Mouse (Mus musculus) liver, embryonic 14.5 days (tissue): ENCODE results near the gene Stk26. TPM values are rescaled to one million over a fixed set of nuclear protein-coding genes. Genes with fewer than 3 reads are reported as not detected.

ENCODE experiments used
- ATAC-seq: fragments of 200-750 bp; cut with Nextera tagmentation; 2 replicates; pipeline ENCODE4 v1.8.0; 2017; ENCODE audit warnings: moderate number of reproducible peaks, mild to moderate bottlenecking, moderate library complexity; ENCODE audit not compliant: insufficient read depth
- DNase-seq, 3 experiments: peaks; one replicate each; pipeline ENCODE4 v3.0.0-alpha.2; 2012 to 2013; ENCODE audit warnings: low read depth in 3 of 3, low spot score in 3 of 3
- H3K27ac ChIP-seq: fragments of 300-500 bp; sonication (generic); 2 replicates; pipeline ENCODE4 v1.5.1; 2014; ENCODE audit warnings: moderate library complexity, mild to moderate bottlenecking, control low read depth, inconsistent platforms
- H3K27me3 ChIP-seq: fragments of 300-500 bp; sonication (generic); 2 replicates; pipeline ENCODE4 v1.6.1; 2014; ENCODE audit warnings: mild to moderate bottlenecking, low read length, moderate library complexity; ENCODE audit not compliant: control insufficient read depth, insufficient read depth
- H3K36me3 ChIP-seq: fragments of 300-500 bp; sonication (generic); replicated peaks from 2 replicates; pipeline ENCODE4 v1.6.1; 2014; ENCODE audit warnings: low read depth; ENCODE audit not compliant: control insufficient read depth, insufficient read depth
- H3K4me1 ChIP-seq, 2 experiments: fragments of 200-500 bp in 1 of 2; fragments of 300-500 bp in 1 of 2; sonication (generic) in 1 of 2; replicated peaks; 2 replicates each; pipeline ENCODE4 v1.6.1; 2012 to 2014; ENCODE audit warnings: antibody characterized with exemption in 1 of 2, inconsistent platforms in 1 of 2, low read length in 1 of 2; ENCODE audit not compliant: control insufficient read depth in 2 of 2, insufficient read depth in 2 of 2
- H3K4me2 ChIP-seq: fragments of 300-500 bp; sonication (generic); 2 replicates; pipeline ENCODE4 v1.6.1; 2014; ENCODE audit warnings: low read depth, mild to moderate bottlenecking, control low read depth, moderate library complexity
- H3K4me3 ChIP-seq, 2 experiments: fragments of 200-500 bp in 1 of 2; fragments of 300-500 bp in 1 of 2; sonication (generic) in 1 of 2; 2 replicates each; pipeline ENCODE4 v1.5.1; 2012 to 2014; ENCODE audit warnings: low read depth in 2 of 2, low read length in 2 of 2, mild to moderate bottlenecking in 2 of 2, control low read depth in 1 of 2, inconsistent platforms in 1 of 2, moderate library complexity in 1 of 2; ENCODE audit not compliant: insufficient read depth in 1 of 2
- H3K9ac ChIP-seq: fragments of 300-500 bp; sonication (generic); replicated peaks from 2 replicates; pipeline ENCODE4 v1.6.1; 2014; ENCODE audit warnings: mild to moderate bottlenecking, control low read depth, moderate library complexity
- H3K9me3 ChIP-seq: fragments of 300-500 bp; sonication (generic); 2 replicates; pipeline ENCODE4 v1.6.1; 2016; ENCODE audit warnings: low read length, mixed read lengths; ENCODE audit not compliant: control insufficient read depth
- CTCF ChIP-seq: IDR thresholded peaks from 2 replicates; pipeline ENCODE4 v1.5.1; 2016; ENCODE audit warnings: antibody characterized with exemption, low read depth, control low read depth
- EP300 ChIP-seq: IDR thresholded peaks from 2 replicates; pipeline ENCODE4 v1.6.1; 2016; ENCODE audit warnings: antibody characterized with exemption, low read depth
- WGBS: fragments of 180-500 bp; shearing (Covaris S2); extraction: QIAGEN DNeasy Blood & Tissue Kit; methylation state at CpG from one replicate; pipeline ENCODE4 v1.1.7; 2014; ENCODE audit not compliant: insufficient replicate concordance; 5-methylcytosine and 5-hydroxymethylcytosine counted together
- polyA plus RNA-seq, 2 experiments: library from polyadenylated mRNA; depleted of rRNA in 1 of 2; stranded (reverse) in 1 of 2; unstranded in 1 of 2; fragments of >200 nt; fragmentation: Nextera tagmentation in 1 of 2; extraction: Ambion mirVana in 1 of 2; gene quantifications; 2 replicates each; pipeline versions ENCODE4 v1.2.1 to v1.2.3; 2012 to 2014

Stk26 gene
- polyA plus RNA-seq, 2 experiments: 3.3 to 5.2 TPM

DNA sequence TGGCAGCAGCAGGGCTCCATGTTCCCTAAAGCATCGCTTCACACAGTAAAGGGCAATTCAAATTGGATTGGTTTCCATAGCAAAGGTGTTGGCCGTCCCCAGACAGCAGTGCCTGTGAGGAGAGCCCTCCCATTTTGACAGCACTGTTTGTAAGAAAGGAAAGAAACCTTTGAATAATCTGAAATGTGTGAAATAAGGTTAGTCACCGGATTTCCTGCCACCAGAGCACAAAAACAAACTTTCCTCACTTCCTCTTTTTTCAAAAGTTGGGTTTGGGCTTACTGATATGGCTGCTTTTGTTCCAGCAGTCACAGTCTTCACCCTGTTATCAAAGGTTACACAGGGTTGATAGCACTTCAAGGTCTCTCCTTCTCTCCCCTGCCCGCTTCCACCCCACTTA, 35.2 kb upstream of the Stk26 start:
- ATAC-seq: no peak
- H3K9me3 ChIP-seq: no peaks in the 10 kb centered on the region

GRCm38 (mm10) chrX:50823856-50824255, 17.0 kb upstream of the Stk26 start:
- H3K27me3 ChIP-seq: no peaks in the 10 kb centered on the region
- no peak for ATAC-seq
- WGBS: 53% methylated on average over 6 of the region's 6 CpGs

More for the DNA sequence above, 35.2 kb upstream of the Stk26 start:
- H3K27me3 ChIP-seq: no peaks in the 10 kb centered on the region
- DNase-seq: no peak
- no peak overlapping the region for H3K9ac ChIP-seq
- WGBS: 8% methylated on average over 4 of the region's 4 CpGs
- no peak overlapping the region for H3K27ac ChIP-seq
- peaks cover 0 to 4% of the 10 kb centered on the region in 2 experiments; a peak in 1 of 4 replicates for H3K4me1 ChIP-seq
- no peak for TF ChIP-seq EP300
- no peak for TF ChIP-seq CTCF
- H3K36me3 ChIP-seq: no peaks in the 10 kb centered on the region
- H3K4me3 ChIP-seq: no peak overlapping the region
- H3K4me2 ChIP-seq: no peak overlapping the region; the same call in 1 of the 2 replicates

DNA sequence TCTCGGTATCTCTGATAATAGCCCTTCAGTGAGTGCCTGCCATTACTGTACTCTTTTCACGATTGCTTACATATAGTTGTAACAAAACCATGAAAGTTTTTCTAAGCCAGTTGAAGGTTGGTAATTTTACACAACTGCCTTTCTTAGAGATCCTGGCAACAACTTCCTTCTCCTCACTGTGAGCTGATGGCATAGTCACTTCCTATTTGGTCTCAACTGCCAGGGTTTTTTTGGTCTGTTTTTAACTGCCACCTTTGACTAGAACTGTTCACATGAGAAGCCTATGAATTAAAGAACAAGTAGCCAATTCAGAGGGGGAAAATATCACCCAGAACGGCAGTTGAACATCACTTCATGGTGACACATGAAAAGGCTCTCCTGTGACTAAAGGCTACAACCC, 5.3 kb upstream of the Stk26 start:
- no peaks in the 10 kb centered on the region for H3K9me3 ChIP-seq
- H3K27ac ChIP-seq: no peak overlapping the region
- no peaks in the 10 kb centered on the region for H3K27me3 ChIP-seq
- 38% methylated on average over 3 of the region's 3 CpGs for WGBS
- TF ChIP-seq EP300 (no peak), CTCF (no peak)
- DNase-seq (no peak), ATAC-seq (no peak)
- no peak overlapping the region for H3K4me2 ChIP-seq
- H3K36me3 ChIP-seq: no peaks in the 10 kb centered on the region
- no peaks in the 10 kb centered on the region for H3K4me1 ChIP-seq
- no peak overlapping the region for H3K9ac ChIP-seq
- H3K4me3 ChIP-seq: no peak overlapping the region

More at GRCm38 (mm10) chrX:50823856-50824255, 17.0 kb upstream of the Stk26 start:
- H3K4me1 ChIP-seq: no peaks in the 10 kb centered on the region
- H3K9me3 ChIP-seq: no peaks in the 10 kb centered on the region
- no peak overlapping the region for H3K27ac ChIP-seq
- no peak for DNase-seq
- no peak overlapping the region for H3K4me3 ChIP-seq
- H3K36me3 ChIP-seq: no peaks in the 10 kb centered on the region
- no peak overlapping the region for H3K9ac ChIP-seq
- no peak for TF ChIP-seq CTCF
- TF ChIP-seq EP300: no peak
- no peak overlapping the region for H3K4me2 ChIP-seq

- Histone ChIP-seq H3K9me3 (no peaks in the 10 kb centered on the region), H3K36me3 (no peaks in the 10 kb centered on the region), H3K27me3 (no peaks in the 10 kb centered on the region), H3K4me1 (no peaks in the 10 kb centered on the region), H3K4me2 (no peak overlapping the region), H3K4me3 (no peak overlapping the region), H3K27ac (no peak overlapping the region), H3K9ac (no peak overlapping the region)
- no peak for TF ChIP-seq CTCF
- no peak for TF ChIP-seq EP300
- DNase-seq (no peak), ATAC-seq (no peak)
- 24% methylated on average over 10 of the region's 10 CpGs for WGBS
Measured at GRCm38 (mm10) chrX:50836029-50836691, 4.7 kb upstream of the Stk26 start.

GRCm38 (mm10) chrX:50841587-50841986, 740 bp downstream of the Stk26 start:
- Histone ChIP-seq H3K27me3 (no peaks in the 10 kb centered on the region), H3K9ac (peak overlapping the region; percentile 23), H3K27ac (no peak overlapping the region), H3K4me1 (no peaks in the 10 kb centered on the region), H3K36me3 (no peaks in the 10 kb centered on the region), H3K4me3 (peak overlapping the region; percentile 53 to 58), H3K9me3 (no peaks in the 10 kb centered on the region), H3K4me2 (peak overlapping the region; percentile 72)
- ATAC-seq: peak; percentile 71
- WGBS: 16% methylated on average over 22 of the region's 23 CpGs
- DNase-seq: no peak
- TF ChIP-seq EP300 (no peak), CTCF (no peak)
